Mouse (Mus musculus): ENCODE data around the gene Mr1.

- TF ChIP-seq CTCF (IDR thresholded peaks at IDR 0.05; ENCODE audit: control insufficient read depth, insufficient read depth, insufficient replicate concordance, low read depth, low read length) (no peak), POLR2A (IDR thresholded peaks at IDR 0.05; ENCODE audit: control insufficient read depth, low read depth, low read length) (no peak)
These were observed 22.2 kb downstream of the Mr1 start for GRCm38 (mm10) chr1:155124397-155124796.
